Mouse (Mus musculus) adrenal gland, adult 2 months (tissue): ENCODE measurements around the gene Ankrd60. TPM values are rescaled to one million over a fixed set of nuclear protein-coding genes. Genes with fewer than 3 reads are reported as not detected.
A peak's percentile ranks its signal among the peaks of the same experiment; 100 is the strongest.

Source experiments
- DNase-seq: peaks from one replicate; pipeline ENCODE4 v3.0.0; 2021
- polyA plus RNA-seq: library from polyadenylated mRNA; depleted of rRNA; stranded (reverse); fragments of >200 nt; gene quantifications from 2 replicates; pipeline ENCODE4 v1.2.3, GENCODE M21; 2012
- total RNA-seq, 2 experiments: library from RNA; stranded (reverse); gene quantifications; 2 replicates each; pipeline ENCODE4 v1.2.3; 2021

Gene Ankrd60
- total and polyA plus RNA-seq, 3 experiments, result not detected

DNA sequence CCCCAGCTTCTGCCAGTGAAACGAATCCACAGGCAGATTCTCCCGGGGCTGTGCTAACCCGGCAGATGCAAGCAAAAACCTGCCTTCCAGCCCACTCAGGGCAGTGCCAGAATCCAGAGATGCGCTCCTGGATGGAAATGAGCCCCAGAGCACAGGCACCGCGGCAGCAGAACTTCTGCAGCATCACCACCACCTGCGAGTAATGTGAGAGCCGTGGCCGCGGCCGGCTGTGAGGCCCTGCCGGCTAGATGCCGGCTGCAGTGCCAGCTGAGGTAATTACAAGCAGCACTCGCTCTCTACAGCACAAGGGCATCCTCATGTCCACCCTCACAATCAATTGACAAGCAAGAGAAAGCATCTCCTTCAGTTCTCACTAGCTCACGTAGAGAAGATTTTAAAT, 6.2 kb upstream of the Ankrd60 start:
- no peak for DNase-seq

DNA sequence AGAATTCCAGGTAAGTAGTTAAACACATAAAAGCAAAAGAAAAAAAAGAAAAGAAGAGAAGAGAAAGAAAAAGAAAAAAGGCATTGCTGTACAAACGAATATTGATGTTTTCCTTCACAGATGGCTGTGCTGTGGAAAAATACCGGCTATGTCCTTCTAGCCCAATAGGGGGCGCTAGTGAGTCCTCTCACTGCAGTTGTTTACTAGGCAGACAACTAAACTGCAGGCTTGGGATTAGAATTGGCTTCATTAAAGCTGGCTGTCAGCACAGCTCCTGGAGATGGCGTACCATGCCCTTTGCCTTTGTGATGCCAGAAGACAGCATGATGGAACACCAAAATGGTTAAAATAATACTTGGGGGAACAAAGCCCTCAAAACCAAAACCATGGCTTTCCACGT, 5.3 kb upstream of the Ankrd60 start:
- no peak for DNase-seq

DNA sequence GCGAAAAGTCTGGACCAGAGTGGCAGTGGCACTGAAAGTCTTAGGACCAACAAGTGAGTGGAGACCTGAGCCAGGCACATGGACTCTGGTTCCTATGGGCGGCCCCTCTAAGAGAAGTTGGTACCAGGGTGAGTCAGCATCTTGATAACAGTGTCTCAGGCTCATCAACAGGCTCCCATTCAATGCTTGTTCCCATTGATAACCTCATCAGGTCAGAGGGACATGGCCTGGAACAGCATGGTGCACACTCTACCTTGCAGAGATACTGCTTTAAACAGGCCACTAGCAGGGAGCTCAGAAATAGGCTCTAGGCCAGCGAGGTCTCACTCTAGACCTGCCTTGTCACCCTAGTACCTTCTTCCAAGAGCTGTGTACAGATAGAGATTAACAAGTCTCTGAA, 4.7 kb upstream of the Ankrd60 start:
- no peak for DNase-seq

DNA sequence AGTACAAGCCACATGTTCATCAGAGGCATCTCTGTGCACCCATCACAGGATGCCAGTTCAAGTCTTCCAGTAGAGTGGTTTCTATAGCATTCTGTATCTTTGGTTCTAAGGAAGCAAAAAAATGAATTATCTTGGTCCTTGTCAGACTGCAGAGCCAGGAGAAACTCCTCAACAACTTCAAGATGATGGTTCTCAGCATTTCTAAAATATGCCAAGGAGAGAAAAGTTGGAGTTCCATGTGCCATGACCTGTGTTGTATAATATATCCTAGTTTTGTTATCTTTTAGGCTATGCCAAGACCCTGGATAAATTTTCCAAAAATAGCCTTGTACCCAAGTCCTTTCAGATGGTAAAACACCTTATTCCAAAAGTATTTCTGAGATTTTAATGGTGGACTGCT, 2.9 kb upstream of the Ankrd60 start:
- no peak for DNase-seq

DNA sequence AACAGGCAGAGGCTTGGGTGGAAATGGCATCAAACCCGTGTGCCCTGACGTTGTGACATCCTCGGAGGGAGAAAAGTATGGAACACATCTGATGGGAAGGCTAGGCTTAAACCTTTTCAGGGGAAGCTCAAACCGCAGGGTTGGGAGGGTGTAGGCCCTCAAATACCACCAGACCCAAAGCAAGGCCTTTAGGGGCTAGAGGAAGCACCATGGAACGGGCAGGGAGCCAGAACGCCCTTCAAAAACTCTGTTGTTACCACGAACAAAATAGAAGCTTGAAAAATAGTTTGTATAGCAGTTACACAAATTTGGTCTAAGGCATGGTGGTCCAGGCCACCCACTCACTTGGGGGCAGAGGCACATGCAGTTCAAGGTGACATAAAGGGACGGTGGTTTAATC, 430 bp upstream of the Ankrd60 start:
- no peak for DNase-seq

DNA sequence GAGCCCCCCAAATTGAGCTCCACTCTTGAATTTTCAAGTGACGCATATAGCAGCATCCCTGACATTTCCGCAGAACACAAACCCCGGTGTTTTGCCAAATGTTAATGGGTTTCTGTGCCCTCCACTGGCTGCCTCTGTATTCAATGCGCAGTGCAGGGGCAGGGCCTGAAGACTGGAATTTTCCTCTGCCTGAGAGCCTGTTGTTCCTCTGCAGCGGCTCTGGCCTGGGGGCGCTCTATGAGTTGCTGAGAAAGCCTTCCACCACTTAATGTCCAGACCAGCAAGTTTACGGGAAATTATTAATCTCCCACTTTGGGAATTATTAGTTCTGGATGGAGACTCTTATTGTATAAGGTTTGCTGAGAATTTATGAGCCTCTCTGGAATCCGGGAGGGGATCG, 14.0 kb downstream of the Ankrd60 start:
- DNase-seq, result no peak

DNA sequence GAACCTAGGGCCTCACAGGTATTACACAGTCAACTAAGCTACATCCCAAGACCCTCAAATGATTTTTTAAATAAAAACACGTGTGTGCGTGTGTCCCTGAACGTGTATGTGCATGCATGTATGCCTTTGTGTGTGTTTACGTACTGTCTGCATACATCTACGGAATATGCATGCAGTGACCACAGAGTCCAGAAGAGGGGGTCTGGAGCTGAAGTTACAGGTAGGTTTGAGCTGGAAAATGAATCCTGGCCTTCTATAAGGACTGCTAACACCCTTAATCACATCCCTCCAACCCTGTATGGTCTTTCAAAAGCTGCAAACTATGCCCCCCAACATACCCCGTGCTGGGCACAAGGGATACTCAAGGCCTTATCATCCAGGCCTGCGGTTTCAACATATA, 14.8 kb downstream of the Ankrd60 start:
- DNase-seq, result no peak

DNA sequence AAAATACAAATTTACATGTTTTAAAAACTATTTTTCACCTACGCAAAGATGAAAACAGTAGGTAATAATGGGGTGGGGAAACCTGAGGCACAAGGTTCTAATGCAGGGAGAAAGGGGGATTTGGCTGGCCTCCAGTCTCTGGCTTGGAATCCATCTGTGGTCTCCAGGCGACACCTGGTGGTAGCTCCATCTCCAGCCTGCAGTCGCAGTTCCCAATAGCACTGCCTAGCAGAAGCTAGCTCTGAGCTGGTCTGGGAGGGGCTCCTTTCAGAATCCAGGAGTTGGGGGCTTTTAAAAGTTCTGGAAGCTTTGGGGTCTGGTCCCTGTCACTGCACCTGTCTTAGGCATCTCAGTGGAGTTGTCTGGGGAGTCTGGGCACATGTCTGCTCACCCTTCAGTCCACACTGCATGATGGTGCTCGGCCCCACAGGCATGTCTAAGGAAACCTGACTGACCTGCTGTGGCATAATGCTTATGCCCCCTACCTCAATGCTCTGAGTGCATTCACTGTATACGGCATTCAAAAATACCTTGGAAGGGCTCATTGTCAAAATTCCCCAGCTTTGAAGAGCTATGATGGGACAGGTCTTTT, 16.2 kb downstream of the Ankrd60 start:
- DNase-seq, result peak; percentile 45

DNA sequence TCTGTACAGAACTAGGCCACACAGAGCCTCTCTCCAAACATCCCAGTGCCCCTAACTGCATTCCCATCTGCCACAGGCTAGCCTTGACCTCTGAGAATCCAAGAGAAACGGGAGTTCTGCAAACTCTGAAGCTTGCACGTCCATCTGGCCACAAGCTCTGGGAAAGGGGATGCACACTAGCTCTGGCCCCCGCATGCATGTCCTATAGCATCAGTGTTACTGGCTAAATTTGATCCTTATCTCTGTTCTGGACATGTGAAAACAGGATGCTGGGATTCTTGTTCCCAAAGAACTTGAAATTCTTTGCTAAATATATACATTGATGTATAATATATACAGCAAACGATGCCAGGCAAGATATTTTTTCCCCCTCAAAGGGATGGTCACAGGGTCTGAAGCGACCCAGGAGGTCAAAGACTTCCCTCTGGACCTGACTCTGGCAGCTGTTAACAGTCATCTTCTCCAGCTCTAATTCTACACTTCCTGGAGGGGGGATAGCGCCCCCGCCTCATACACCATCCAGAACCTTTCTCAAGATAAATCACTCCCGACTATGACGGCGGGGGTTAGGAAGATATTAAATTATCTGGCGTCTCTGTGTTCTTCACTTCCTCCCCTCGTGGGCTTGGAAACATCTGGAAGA, 19.3 kb downstream of the Ankrd60 start:
- DNase-seq, result no peak

DNA sequence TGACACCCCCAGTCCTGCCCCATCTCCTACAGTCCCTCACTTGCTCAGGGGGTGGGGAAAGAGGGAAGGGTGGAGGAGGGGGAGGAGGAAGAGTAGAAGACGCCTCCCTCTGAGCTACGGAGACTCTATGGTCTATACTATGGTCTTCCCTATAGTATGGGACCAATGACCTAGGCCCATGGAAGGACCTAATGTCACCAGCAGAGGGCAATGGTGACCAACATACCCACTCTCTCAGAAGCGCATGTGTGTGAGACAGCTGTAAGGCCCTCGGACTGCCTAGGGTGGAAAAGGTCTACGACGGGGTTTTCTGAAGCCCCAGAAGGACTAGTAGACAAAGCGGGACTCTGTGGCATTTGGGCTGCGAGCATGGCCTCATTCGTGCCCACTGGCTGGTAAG, 24.3 kb downstream of the Ankrd60 start:
- no peak for DNase-seq

DNA sequence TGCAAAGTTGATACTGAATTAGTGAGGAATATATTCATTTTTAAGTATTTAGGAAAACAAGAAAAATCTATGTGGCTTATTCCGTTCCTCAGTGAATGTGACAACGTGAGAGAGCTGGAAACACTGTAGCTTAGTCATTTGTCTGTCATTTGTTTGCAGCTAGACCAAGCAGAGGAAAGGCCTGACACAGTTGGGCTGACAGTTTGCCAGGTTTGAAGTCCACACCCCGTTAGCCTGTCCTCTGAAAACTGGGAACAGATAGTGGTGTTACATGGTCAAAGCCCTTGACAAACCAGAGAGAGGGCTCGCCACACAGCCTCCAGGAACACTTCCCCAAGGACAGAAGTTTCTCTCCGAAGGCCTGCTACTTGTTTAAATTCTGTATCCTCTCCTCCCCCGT, 27.5 kb downstream of the Ankrd60 start:
- peak; percentile 31 for DNase-seq

DNA sequence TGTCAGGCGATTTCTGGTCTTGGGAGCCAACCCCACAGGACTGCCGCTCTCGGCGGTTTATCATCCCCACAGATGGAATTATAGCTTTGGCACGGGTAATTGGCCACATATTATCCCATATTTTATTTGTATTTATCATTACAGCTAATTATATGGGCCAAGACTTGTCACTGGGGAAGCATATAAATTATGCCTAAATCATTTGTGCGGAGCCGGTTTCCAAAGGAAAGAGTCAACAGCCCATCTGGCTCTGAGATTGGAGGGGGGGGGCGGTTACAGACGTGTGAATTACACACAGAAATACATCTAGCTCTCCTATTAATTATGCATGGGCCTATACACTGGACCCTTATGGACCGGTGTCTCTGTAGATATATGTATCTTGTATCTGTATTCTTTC, 28.9 kb downstream of the Ankrd60 start:
- no peak for DNase-seq

DNA sequence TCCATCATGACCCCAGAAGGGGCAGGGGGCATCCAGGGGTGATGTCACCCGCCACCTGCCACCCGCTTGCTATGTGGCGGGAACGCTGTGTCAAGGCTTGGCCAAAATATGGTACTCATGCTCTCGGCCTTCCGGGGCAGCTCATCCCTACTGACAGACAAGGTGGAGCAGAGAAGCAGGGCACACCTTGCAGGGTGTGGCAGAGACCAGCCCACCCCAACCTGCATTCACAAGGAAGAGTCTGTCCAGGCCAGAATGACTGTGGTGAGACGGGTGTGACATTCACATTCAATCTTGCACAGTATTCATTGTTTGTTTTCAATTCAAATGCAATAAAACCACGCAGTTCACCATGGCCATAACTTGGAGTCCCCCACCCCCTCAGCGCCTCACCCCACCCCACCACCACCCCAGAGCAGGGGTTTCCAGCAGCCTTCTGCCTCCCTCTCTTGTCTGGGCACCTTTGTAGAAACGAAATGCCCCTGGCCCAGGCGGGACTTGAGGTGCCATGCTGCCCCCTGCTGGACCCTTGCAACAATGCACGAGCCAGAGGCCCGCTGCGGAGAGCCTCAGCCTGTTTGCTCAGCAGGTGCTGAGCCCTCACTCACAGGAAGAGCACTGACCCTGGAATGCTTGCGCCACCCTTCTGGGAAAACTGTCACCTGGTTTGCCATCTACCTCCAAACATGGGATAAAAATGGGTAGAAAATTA, 32.0 kb downstream of the Ankrd60 start:
- DNase-seq, result peak; percentile 81

DNA sequence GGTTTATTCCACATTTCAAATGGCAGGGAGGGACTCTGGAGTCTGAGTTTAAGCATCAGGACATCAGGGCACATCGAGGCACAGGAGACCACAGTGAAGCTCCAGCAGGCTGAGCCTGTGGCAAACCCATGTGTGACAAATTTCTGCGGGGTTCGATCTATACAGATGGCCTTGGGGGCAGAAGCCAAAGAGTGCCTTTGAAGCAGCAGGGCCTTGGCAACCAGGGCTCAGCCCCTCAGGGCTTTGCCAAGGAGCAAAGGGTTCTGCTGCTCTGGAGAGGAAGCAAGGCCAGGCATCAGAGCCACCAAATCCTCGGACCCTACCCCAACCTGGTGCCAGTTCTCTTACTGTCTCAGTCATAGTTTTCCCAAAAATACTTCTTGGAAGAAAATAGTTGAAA, 35.4 kb downstream of the Ankrd60 start:
- peak; percentile 63 for DNase-seq

DNA sequence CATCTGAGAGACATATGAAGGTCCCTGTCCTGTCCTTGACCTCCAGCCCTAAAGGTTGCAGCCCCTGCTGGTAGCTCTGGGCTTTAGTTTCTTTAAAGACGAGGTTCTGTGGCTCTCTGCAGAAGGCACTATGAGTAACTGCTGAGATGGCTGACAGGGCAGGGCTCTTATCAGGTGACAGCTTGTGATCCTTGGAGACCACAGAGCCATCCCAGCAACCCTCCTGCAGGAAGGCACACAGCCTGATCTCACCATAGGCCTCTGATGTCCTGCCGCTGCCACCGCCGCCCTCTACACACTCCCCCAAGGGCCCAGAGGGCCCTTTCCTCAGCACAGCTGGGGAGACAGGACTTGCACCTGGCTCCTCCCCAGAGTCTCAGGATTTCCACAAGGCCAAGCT, 36.4 kb downstream of the Ankrd60 start:
- no peak for DNase-seq

DNA sequence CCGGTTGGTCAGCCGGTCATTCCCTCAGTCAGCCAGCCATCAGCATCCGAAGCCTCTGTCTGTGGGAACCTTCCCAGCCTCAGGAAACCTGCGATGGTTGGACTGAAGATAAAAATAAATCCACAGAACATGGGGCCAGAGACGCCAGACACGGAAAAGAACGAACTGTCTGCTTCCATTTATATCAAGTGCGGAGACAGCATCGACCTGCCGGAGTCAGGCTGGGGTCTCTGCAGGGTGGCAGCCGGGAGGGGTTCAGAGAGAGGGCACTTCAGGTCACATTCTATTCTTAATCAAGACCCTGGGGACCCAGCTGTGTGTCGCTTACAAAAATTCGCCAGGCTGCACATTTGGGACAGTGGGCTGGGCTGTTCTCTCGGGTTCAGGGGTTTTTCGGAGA, 38.4 kb downstream of the Ankrd60 start:
- no peak for DNase-seq

DNA sequence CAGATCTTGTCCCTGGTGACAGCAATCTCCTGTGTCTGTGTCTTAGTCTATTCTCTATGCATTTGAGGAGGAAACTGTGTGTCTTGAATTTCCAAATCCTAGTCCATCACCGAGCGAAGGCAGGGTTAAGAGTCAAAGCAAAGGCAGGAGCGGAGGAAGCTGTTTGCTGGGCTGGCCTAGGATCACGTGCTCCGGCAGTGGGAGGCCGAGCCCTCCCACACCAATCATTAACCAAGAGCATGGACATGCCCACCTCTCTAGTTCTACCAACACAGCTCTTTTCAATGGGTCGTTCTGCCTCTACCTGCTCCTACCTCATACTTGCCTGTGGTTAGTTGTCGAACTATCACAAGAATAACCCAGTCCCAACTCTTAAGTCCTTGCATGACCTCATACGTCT, 42.3 kb downstream of the Ankrd60 start:
- DNase-seq, result no peak

DNA sequence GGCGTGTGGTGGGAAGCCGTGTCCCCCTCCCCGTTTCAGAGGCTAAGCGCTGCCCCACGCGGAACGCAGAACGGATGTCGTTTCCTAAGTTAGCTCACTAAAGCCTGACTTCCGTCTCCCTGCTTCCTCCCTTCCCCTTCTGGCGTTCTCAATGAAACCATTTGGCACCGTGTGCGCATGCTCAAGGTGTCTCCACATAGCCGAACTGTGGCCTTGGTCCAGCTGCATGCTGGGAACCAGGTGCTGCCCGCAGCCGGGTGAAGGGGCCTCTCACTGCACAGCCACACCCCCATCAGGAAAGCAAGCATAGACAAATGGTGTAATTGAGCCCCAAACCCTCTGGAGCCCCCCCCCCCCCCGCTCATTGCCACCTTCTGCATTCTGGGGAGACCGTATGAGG, 42.8 kb downstream of the Ankrd60 start:
- no peak for DNase-seq

DNA sequence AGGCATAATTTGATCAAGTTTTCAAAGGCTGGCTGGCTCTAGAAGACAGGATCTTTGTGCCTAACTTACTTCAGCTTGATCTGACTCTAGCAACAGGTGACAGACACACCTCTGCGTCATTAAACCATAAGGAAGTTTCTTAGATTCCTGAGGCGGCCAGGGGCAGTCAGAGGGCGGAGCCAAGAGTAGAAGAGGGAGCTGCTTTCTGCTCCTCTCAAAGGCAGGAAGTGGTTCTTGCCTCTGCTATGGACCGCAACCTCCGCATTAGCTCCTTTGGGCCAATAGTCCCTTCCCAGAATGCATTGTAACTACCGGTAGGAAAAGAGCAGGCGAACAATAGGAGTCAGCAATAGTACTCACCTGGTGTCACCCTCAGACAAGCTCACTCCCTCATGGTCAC, 43.6 kb downstream of the Ankrd60 start:
- no peak for DNase-seq

DNA sequence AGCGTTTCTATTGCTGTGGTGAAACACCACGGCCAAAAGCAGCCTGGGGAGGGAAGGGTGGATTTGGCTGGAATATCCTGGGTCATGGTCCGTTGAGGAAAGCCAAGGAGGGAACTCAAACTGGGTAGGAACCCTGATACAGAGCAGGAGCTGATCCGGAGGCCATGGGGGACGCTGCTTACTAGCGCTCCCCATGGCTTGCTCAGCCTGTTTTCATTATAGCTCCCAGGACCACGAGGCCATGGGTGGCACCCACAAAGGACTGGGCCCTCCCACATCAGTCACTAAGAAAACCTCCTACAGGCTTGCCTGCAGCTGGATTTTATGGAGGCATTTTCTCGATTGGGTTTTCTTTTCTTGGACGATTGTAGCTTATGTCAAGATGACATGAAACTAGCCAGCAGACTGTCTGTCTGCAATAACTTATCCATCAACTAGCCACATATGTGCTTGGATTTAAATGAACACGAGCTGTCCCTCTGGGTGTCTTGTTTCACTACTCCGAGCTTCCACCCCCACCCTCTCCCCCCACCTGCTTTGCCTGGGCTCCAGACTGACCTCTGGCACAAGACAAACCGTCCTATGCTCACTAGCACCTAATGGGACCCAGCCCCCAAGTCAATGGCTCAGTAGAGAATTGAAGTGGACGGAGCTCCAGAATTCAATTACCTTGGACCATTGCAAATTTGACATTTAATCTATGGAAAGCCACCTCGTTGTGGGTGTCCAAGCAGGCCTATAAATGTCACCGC, 45.3 kb downstream of the Ankrd60 start:
- no peak for DNase-seq

DNA sequence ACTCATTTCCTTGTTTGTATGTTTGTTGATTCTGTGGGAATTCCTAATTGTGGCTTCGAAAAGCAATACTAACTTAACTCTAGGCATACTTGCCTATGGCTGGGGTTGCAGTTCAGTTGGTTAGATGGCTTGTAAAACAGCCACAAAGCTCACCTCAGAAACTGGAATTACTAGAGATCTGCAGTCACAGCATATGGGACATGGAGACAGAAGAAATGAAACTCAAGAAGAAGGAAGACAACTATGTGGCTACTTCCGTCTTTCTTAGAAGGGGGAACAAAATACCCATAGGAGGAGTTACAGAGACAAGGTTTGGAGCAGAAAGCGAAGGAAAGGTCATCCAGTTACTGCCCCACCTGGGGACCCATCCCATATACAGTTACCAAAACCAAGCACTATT, 49.7 kb downstream of the Ankrd60 start:
- no peak for DNase-seq

DNA sequence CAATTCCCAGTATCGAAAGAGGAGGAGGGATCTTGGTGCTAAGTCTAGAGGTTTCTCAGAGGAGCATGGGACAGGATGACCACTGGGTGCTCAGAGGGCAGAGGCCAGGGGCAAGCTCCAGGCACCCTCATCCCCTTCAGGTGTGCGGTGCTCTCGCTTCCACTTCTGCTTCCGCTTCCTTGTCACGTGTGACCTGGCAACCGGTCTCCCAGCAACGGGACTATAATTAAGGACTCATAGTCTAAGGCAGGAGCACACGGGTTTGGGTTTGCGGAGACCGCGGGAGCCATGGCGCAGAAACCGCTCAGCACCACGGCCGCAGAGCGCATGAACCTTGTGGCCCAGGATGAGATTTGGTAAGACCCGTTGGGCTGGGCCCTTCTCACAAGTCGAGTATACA, 55.8 kb downstream of the Ankrd60 start, which contains the start of gene 1700021F07Rik:
TSS of gene 1700021F07Rik (plus strand) at position 211 of the 400 bp plus-strand sequence.
- no peak for DNase-seq
